Mouse (Mus musculus) left cerebral cortex, postnatal 36 days (tissue): Measurements from ENCODE around the gene Tcam1. TPM values are rescaled to one million over a fixed set of nuclear protein-coding genes. Genes with fewer than 3 reads are reported as not detected.
A peak's percentile ranks its signal among the peaks of the same experiment; 100 is the strongest.

Experiments used
- DNase-seq, 2 experiments: peaks; one replicate each; pipeline ENCODE4 v3.0.0; 2021 to 2022; ENCODE audit warnings: low spot score in 2 of 2, mixed read lengths in 1 of 2
- intact Hi-C: fragments of 180-260 bp; cut with DNase I; formaldehyde crosslinking; loops from one replicate; pipeline ENCODE4 v1.15.1; 2025
- total RNA-seq, 2 experiments: library from RNA; stranded (reverse); gene quantifications; 2 replicates each; pipeline ENCODE4 v1.2.3; 2021

Gene Tcam1
- total RNA-seq, 2 experiments from 2014 or later = 0.15 to 0.25 TPM

DNA sequence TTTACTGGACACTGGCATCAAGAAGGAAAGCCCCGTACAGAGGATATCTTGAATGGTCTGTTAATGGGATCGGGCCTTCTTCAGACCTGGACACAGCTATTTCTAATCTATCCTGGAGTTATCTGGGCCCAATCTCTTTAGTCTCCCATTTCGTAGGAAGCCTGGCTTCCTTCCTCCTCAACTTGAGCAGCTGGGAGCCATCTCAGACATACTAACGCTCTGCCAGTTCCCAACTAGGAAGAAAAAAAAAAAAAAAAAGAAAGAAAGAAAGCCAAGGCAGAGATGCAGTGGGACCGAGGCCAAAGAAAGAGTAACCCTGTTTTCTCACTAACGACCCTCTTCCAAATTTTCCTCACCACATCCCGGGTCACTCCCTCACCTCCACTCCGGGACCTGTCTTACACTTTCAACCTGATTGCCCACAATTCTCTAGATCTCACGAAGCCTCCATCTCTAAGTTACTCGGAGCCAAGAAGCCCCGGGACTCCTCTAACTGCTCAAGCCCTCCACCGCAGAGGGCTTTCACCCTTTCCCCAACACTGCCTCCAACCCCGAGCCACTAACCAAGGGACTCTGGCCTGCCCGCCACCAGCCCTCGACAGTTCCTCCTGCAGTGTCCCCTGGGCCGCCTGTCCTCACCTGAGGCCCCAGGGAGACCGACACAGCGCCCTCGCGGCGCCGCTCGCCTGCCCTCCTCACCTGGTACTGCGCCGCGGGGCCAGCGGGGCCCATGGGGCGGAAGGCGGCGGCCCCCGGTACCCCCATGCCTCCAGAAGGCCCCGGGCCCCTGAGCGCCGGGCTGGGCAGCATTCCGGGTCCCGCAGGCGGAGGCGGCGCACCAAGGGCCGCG, 4.5 kb upstream of the Tcam1 start:
- DNase-seq = peak in 1 of 2 experiments; percentile 54
- intact Hi-C loops = no loop called here

DNA sequence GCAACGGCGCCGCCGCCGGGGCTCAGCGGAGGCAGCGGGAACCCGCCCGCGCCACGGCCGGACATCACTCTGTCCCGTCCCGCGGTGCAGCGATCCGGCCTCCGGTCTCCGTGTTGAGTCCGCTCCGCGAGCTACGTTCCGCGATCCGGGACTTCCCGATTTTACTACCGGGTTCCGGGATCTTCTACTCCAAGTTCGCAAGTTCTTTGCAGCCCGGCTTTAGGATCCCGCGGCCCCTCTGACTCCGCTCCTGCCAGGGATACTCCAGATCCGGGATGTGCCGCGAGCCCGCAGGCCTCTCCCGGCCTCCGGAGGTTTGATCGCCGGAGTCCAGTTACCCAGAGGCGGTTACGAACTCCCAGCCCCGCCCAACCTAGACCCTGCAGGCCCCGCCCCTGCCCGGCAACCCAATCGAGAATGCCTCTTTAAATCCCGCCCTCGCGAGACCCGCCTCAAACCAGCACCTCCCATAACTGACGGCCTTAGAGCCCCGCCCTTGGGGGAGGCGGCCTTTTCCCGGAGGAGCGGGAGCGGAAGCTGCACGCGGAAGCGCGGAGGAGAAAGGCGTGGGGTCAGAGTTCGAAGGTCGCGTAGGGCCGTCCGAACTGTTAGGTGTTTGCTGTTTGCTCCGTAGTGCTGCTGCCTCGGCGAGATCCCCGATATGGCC, 3.7 kb upstream of the Tcam1 start, which contains the start of gene Smarcd2:
Gene Smarcd2 (minus strand): TSS at position 329 of the 667 bp plus-strand sequence.
- intact Hi-C loops = no loop called here
- DNase-seq = peak; percentile 98 to 99

DNA sequence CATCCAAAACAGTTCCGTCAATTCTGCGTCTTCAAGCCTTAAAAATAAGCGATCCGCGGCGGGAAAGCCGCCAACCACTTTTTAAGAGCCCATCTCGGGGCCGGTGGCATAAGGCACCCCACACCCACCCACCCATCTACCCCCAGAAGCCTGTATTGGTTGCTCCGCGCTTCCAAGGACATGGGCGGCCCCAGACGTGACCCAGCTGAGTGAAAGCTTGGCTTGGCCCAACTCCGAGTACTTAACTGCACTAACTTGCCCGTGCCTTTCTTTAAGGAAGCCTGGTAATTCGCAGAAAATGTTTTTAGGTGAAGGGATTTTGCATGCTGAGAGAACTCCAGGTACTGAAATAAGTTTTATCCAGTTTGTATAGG, 3.2 kb upstream of the Tcam1 start:
- no peak for DNase-seq
- intact Hi-C loops = no loop called here

DNA sequence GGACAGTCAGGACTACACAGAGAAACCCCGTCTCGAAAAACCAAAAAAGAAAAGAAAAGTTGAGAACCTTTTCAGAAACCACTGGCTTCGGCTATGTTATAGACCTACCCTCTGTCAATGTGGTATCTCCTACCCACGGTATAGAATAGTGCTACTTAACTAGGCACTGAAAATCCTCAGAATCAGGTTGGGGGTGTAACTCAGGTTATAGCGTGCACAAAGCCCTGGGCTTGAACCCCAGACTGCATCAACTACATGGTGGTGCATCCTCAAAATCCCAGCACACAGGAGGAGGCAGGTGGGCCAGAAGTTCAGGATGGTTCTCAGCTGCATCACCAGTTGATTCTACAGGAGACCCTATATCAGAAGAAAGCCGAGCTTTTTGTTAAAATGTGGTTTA, 2.7 kb upstream of the Tcam1 start:
- DNase-seq = no peak
- intact Hi-C loops = no loop called here

DNA sequence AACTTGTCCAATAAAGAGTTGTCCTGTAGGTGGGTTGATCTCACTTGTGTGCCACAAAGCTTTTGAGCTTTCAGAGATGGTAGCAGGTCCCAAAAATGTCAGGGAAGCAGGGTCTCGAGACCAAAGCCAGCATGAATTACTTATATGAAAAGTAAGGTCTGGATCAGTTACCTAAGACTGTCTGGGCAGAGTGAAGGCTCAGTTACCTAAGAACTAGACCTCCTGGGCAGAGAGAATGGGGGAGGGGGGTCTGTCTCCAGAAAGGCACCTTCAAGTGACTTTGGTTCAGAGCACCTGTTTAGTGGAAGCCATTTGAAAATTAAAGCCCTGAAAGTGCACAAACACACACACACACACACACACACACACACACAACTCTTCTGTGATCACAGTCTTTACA, 2.1 kb upstream of the Tcam1 start:
- intact Hi-C loops = no loop called here

DNA sequence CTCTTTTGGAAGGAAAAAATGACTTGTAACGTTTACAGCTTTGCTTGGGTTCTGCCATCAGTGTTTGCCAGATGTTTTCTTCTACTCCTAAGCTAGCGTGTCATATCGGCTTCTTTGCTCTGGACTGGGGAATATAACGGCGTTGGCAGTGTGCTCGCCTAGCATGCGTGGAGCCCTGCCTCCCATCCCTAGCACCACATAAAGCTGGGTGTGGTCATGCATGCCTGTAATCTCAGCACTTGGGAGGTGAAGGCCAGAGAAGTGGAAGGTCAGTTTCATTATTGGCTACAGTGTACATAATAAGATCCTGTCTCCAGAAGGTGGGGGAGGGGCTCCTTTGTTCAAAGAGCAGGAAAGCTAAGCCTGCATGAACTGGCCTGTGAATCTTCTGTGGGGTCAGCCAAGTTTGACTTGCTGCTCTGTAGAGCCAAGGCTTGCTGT, 1.5 kb upstream of the Tcam1 start:
- intact Hi-C loops = no loop called here
- DNase-seq = no peak

More for the DNA sequence above, 2.1 kb upstream of the Tcam1 start:
- DNase-seq = no peak

DNA sequence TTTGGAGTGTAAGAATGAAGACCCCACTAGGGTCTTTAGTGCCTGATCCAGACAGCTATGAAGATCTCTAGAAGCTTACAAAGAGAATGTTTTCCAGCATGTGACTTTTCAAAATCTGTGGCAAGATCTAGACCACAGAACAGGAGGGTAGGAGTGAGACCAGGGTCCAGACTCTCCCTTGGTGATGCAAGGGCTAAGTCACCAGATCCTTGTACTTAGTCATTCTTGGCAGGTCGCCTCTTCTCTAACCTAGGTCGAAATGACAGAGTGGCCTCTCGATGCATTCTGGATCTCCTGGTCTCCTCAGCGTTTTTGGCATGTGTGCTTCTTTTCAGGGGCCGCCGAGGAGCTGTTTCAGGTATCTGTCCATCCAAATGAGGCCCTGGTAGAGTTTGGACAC, 6.0 kb downstream of the Tcam1 start:
- intact Hi-C loops = no loop called here
- no peak for DNase-seq

DNA sequence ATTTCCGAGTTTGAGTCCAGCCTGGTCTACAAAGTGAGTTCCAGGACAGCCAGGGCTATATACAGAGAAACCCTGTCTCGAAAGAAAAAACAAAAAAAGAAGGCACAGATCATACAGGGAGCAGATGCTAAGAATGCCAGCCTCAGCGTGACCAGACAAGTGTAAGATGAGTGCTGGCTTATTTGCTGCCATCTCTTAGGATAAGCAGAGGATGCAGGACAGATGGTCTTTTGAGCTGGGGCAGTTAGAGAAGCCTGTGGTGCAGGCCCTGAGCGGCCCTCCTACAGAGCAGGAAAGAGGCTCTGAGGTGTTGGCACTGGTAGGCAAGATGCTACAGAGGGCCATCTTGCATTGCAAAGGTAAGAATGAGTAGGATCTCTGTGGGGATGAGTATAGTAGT, 6.9 kb downstream of the Tcam1 start:
- intact Hi-C loops = no loop called here
- no peak for DNase-seq

DNA sequence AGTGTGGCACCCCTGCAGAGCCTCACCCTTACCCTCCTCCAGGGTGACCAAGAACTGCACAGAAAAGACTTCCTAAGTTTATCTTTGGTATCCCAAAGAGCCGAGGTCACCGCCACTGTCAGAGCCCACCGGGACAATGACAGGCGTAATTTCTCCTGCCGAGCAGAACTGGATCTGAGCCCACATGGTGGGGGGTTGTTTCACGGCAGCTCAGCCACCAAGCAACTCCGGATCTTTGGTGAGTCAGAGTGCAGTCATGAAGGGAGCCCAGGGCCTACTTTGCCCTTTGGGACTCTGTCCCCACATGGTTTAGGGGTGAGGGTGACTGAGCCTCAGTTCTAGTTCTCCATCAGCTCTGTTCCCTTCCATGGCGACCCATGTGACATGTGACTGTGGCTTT, 7.7 kb downstream of the Tcam1 start:
- intact Hi-C loops = no loop called here
- no peak for DNase-seq

DNA sequence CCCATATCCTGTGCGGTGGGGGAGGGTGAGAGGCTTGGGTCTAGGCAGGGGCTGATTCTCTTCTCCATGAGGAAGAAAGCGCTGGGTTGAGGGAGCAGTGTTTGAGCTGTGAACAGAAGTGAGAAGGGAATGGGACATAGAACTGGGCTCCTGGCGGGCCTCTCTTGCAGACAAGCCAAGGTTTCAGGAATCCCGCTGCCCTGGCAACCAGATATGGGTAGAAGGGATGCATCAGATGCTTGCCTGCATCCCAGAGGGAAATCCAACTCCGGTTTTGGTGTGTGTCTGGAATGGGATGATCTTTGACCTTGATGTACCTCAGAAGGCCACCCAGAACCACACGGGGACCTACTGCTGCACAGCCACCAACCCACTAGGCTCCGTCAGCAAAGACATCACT, 9.7 kb downstream of the Tcam1 start:
- no peak for DNase-seq
- intact Hi-C loops = no loop called here

DNA sequence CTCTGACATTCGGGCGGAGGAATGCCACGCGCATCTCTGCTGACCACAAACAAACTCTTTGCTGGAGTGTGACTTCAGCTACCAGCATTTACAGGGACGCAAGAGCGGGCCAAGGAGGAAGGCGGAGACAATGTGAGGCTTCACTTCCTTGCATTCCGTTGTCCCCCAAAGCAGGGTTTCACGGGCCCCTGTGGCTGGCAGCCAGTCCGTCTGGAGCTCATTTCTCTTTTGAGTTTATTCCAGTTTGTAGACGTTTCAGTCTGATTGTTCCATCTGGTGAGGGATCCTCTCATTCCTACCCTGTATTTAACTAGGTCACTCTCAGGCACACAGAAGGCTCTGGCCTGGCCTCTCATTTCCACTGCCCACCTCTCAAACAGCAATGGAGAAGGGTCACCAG, 10.5 kb downstream of the Tcam1 start:
- DNase-seq = no peak
- intact Hi-C loops = no loop called here

DNA sequence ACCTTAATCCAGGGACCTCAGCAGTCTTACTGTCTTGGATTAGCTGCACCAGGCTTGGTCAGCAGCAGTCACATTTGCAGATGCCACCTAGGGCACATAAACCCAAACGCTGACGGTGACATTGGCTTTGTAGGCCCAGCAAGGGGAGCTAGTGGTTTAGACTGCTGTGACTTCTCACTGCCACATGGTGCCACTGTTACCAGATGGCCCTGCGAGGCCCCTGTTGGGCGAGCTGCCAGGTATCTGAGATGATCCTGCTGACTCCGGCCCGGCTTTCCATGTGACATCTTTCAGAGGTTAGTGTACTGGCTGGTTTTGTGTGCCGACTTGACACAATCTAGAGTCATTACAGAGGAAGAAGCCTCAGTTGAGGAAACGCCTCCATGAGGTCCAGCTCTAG, 12.9 kb downstream of the Tcam1 start:
- no peak for DNase-seq
- intact Hi-C loops = no loop called here

DNA sequence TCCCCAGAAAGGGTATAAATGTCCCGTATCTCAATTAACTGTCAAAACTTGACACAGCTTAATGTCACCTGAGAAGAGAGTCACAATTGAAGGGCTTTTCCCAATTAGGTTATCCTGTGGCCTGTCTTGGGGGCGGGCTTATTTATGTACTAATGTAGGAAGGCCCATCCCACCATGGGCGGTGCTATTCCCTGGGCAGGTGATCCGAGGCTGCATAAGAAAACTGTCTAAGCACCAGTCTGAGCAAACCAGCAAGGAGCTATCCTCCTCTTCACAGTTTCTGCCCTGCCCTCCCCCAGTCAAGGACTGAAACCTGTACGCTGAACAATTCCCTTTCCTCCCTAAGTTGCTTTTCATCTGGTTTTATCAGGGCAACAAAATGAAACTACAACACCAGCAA, 13.9 kb downstream of the Tcam1 start:
- intact Hi-C loops = no loop called here
- no peak for DNase-seq

DNA sequence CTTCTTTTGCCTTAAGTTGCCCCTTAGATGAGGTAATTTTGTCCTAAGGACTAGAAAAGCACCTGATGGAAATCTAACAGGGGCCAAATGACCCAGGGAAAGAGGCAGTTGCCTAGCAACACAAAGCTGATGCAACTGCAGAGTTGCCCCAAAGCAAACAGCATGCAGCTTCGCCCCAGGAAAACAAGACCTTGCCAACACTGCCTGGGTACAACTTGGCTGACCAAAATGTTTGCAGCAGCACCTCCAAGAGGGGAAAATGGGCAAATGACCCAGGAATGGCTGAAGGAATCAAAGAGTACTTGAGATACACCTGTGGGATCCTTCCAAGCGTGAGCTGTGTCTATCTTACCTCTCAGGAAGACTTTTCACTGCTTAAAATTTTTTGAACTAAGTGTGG, 15.4 kb downstream of the Tcam1 start:
- DNase-seq = no peak
- intact Hi-C loops = no loop called here

DNA sequence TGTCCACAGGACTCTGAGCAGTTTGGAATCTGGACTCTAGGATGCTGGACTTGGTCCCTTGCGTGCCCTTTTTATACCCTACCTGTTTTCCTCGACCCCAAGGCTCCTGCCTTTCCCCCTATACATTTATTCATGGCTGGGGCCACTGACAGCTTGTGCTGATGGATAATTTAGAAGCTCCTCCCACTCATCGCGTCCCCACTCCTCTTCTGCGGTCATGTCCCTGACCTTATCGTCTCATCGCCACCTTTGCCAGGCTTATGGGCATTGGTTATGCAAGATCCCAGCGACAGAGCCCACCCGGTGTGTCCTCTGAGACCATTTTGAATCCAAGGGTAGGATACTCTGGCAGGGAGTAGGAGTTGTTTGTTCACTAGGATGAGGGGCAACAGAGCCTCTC, 25.3 kb downstream of the Tcam1 start, which contains the start of gene Gh:
Gene Gh (minus strand): TSS at position 101 of the 400 bp plus-strand sequence.
- DNase-seq = no peak
- intact Hi-C loops = loop anchor here (1.0 to 2.0 kb wide), 2 partner anchors 65 to 91 kb away; no protein-coding TSS in a partner anchor

DNA sequence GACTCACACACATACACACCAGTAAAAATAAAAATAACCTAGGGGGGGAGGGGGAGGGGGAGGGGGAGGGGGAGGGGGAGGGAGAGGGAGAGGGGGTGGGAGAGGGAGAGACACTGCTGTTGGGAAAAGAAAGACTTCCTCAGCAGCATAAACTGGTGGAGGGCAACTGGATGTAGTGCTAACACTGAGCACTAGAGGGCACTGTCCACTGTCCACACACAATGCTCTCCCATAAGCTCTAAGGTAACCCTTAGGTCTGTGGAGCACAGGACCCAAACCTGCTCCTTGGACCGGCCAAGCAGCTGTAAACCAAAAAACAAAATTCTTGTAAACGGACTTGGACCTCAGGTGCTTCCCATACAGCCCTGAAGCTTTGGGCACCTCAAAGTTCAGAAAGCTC, 26.2 kb downstream of the Tcam1 start:
- peak; percentile 14 to 20 for DNase-seq
- intact Hi-C loops = loop anchor here (1.0 to 2.0 kb wide), 2 partner anchors 64 to 90 kb away; no protein-coding TSS in a partner anchor

DNA sequence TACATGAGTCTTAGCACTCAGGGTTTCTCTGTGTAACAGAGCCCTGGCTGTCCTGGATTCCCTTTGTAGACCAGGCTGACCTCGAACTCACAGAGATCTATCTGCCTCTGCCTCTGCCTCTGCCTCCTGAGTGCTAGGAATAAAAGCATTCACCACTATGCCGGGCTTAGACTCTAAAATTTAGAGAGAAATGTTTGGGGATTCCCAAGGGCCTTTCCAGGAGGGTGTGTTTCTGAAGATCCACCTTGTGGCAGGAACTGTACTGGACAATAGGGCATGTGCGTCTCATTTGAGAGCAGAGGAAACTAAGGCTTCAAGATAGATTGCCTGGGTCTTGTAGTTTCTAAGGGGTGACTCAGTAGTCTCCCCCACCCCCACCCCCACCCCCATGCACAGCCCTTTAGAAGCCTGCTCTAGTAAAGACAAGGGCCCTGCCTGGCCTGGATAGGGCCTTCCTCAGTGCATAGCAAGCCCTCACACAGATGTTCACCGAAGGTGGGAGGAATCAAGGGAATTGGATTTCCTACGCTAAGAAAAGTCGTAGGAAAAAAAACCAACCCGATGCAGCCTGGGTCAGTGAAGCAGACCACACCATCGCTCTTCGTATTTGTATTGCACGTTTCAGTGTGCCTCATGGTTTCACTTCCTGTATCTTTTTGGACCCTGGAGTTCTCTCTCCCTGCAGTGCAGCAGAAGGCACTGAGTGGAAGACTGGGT, 29.0 kb downstream of the Tcam1 start:
- intact Hi-C loops = no loop called here
- no peak for DNase-seq

DNA sequence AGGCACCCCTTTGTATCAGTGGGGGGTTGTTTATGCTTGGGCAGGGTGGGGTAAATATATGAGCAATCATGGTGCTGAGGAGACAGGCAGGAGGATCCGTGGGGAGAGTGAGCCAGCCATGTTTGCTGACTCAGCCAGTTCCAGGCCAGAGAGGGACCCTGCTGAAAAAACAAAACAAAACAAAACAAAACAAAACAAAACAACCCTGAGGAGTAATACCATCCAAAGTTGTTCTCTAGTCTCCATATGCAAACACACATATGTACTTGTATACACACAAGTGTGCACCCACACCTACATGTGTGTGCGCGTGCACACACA, 29.6 kb downstream of the Tcam1 start:
- intact Hi-C loops = no loop called here
- no peak for DNase-seq

DNA sequence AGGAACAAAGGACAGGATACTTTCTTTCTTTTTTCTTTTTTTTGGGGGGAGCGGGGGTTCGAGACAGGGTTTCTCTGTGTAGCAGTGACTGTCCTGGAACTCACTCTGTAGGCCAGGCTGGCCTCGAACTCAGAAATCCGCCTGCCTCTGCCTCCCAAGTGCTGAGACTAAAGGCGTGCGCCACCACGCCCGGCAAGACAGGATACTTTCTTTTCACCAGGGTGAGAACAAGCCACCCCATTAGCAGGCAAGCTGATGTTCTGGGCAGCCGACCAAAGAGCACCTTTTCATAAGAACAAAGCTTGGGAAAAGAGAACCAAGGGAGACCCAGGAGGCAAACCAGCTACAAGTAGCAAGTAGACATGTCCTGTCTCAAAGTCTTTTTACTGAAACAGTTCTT, 30.3 kb downstream of the Tcam1 start:
- intact Hi-C loops = no loop called here
- DNase-seq = no peak

DNA sequence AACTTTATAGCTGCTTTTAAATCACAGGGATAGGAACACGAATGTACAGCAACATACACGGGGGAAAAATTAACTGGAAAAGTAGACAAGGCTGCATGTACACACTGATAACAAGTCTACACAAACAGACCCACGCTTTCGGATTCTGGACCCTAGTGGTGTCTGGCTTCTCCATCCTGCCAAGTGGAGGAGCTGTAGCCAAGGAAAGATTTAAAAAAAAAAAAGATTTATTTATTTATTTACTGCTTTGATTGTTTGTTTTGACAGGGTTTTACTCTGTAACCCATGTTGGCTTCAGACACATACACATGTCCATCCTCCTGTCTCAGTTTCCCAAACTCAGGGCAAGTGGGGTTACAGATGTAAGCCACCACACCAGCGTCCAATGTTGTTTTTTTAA, 31.0 kb downstream of the Tcam1 start:
- no peak for DNase-seq
- intact Hi-C loops = no loop called here

DNA sequence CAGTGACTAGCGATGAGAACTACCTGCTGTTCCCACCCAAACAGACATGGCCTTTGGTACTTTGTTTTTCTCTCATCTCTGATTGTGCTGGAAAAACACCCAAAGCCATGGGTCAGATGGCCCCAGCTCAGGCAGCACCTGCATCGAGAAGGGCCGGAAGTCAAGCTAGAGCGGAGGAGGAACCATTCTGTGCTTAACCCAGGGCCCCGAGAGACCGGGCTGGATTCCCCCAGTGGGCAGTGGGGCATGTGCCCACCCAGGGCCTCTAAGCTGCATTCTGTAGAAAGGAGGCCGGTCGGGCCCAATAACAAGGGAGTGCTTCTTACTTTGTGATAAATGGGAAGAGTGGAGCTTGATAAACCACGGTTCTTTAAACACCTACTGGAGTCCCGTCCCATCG, 31.7 kb downstream of the Tcam1 start:
- no peak for DNase-seq
- intact Hi-C loops = no loop called here
